Mouse (Mus musculus) CH12.LX (cell line): ENCODE measurements at regions not wholly inside any gene's neighbourhood (a gene's known extent, or its start where the extent isn't known, plus 50 kb on each side); places are given as distances from the start of the nearest gene placed in this dataset.

ENCODE experiments used
- CTCF ChIP-seq, 2 experiments: IDR thresholded peaks in 1 of 2; conservative IDR thresholded peaks in 1 of 2; 2 replicates each; pipeline ENCODE4 v1.5.1; 2011 to 2012; ENCODE audit warnings: low read depth in 2 of 2, low read length in 2 of 2, improper control_type of control experiment in 1 of 2, inconsistent platforms in 1 of 2, mild to moderate bottlenecking in 1 of 2, moderate library complexity in 1 of 2
- EP300 ChIP-seq: IDR thresholded peaks from 2 replicates; pipeline ENCODE4 v1.6.1; 2011; ENCODE audit warnings: low read length, improper control_type of control experiment
- POLR2A ChIP-seq: IDR thresholded peaks from 2 replicates; pipeline ENCODE4 v1.6.1; 2011; ENCODE audit warnings: low read depth, mild to moderate bottlenecking, improper control_type of control experiment, low read length
- UBTF ChIP-seq: IDR thresholded peaks from 2 replicates; pipeline ENCODE4 v1.6.1; 2012; ENCODE audit warnings: low read depth, mild to moderate bottlenecking, inconsistent platforms, low read length, improper control_type of control experiment, moderate library complexity

- TF ChIP-seq EP300 = no peak
- no peak for TF ChIP-seq UBTF
- TF ChIP-seq CTCF (conservative IDR thresholded peaks at IDR 0.05 in 1 of 2, IDR thresholded peaks at IDR 0.05 in 1 of 2; ENCODE audit: low read depth in 2 of 2, low read length in 2 of 2) = no peak
- no peak for TF ChIP-seq POLR2A
Observed at GRCm38 (mm10) chr12:47969655-47970054, 1150.9 kb upstream of the Nova1 start.
